Mouse (Mus musculus) bone marrow macrophage, adult 2 months (primary cell): ENCODE data around the gene Tjp2. TPM values are rescaled to one million over a fixed set of nuclear protein-coding genes. Genes with fewer than 3 reads are reported as not detected.

Experiments used
- H3K27ac ChIP-seq: 2 replicates; pipeline ENCODE4 v1.5.1; 2012; ENCODE audit warnings: low read depth, low read length; ENCODE audit not compliant: insufficient read depth
- H3K4me1 ChIP-seq: 2 replicates; pipeline ENCODE4 v1.6.1; 2012; ENCODE audit warnings: low read length; ENCODE audit not compliant: control insufficient read depth, insufficient read depth
- H3K4me3 ChIP-seq: 2 replicates; pipeline ENCODE4 v1.5.1; 2012; ENCODE audit warnings: mild to moderate bottlenecking, low read length, moderate library complexity; ENCODE audit not compliant: insufficient read depth
- CTCF ChIP-seq: IDR thresholded peaks from 2 replicates; pipeline ENCODE4 v1.5.1; 2012; ENCODE audit warnings: low read depth, mild to moderate bottlenecking, low read length, moderate library complexity
- POLR2A ChIP-seq: IDR thresholded peaks from 2 replicates; pipeline ENCODE4 v1.6.1; 2012; ENCODE audit warnings: mild to moderate bottlenecking, low read depth, low read length, borderline replicate concordance
- polyA plus RNA-seq: library from polyadenylated mRNA; stranded (reverse); fragments of >200 nt; gene quantifications from 2 replicates; pipeline ENCODE4 v1.2.4, GENCODE M21; 2012; ENCODE audit not compliant: missing spikeins, insufficient read depth, insufficient read length

Gene Tjp2
- polyA plus RNA-seq, 1 experiment = 6.5 TPM

DNA sequence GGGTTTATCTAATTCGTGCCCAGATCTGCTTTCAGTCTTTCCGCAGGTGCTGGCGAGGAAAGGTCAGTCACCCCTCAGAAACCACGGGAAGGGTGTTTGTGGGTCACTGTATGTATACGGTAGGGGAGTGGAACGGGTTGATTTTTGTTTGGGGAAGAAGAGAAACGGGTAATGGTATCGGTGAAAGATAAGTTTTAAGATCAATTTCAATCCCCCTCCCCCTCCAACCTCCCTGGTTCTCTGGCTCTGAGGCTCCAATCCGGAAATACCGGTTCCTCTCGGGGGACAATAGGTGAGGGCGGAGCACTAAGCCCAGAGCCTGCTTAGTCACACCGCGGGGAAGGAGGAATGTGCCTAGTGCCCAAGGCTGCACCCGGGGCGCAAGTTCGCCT lies 471 bp upstream of the Tjp2 start:
- no peak overlapping the region for H3K27ac ChIP-seq
- TF ChIP-seq CTCF = no peak

DNA sequence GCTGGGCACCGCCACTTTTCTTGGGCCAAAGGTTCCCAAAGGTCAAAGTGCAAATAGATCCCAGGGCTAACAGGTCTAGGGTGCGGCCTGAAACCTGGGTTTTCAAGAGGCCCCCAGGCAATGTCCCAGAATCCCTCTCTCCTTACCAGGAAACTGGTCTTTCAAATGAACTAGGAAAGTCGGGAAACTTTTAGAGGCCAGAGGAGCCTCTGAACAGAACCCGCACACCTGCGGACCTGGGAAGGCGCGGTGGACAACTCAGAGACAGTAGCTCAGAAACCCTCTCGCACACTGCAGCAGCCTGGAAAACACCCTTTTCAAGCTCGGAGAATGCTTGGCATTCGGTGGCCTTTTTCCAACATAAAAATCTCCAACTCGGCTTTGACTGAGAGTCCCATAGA lies 979 bp downstream of the Tjp2 start:
- TF ChIP-seq POLR2A = no peak
- no peak for TF ChIP-seq CTCF
- H3K4me3 ChIP-seq = no peak overlapping the region
- no peak overlapping the region for H3K27ac ChIP-seq
- H3K4me1 ChIP-seq = no peaks in the 10 kb centered on the region

More for the DNA sequence above, 471 bp upstream of the Tjp2 start:
- Histone ChIP-seq H3K4me1 (no peaks in the 10 kb centered on the region), H3K4me3 (peak overlapping the region; percentile 57)

DNA sequence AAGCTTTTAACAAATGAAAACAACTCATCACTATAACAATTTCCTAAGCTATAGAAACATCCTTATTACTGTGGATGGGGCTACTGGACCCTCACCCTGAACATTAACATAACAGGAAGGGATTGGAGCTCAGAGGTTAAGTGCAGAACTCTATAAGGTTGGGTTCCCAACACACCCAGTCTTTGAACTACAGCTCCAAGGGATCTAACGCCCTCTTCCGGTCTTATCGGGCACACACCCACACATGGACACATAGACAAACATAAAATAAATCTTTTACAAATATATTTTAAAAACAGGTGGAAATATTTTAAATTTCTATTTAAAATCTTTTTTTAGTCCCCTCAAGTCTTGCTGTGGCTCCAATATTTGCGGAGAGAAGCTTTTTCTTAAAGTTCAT lies 3.4 kb downstream of the Tjp2 start:
- Histone ChIP-seq H3K4me1 (no peaks in the 10 kb centered on the region), H3K4me3 (no peak overlapping the region), H3K27ac (no peak overlapping the region)
- TF ChIP-seq POLR2A (no peak), CTCF (no peak)

DNA sequence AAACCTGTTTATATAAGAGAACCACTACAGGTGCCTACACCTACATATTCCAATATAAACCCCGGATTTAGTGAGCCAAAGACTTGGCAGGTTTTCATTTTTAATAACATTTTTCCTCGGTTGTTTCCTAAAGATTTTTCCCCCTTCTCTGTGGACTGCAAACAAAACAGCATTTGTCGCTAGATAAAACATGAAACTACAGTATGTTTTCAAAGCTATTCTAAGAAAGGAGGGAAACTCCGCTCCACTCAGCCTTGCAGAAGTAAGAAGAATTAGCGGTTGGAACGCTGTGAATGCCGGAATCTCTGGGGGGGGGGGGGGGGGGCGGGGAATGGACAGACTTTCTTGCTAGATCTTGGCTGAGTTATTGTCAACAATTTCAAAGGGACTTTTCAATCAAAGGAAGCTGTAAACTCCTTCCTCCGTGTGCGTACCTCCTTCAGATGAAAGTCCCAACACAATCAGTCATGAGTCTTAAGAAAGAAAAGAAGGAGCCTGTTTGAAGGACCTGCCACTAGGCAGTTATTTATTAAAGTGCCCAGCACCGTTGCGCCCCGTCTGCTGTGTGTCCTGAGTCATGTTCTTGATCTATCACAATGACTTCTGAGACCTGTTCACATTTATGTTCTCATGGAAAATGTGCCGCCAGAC lies 3.9 kb downstream of the Tjp2 start:
- TF ChIP-seq CTCF = no peak
- no peak for TF ChIP-seq POLR2A
- H3K27ac ChIP-seq = no peak overlapping the region
- no peak overlapping the region for H3K4me3 ChIP-seq
- no peaks in the 10 kb centered on the region for H3K4me1 ChIP-seq

DNA sequence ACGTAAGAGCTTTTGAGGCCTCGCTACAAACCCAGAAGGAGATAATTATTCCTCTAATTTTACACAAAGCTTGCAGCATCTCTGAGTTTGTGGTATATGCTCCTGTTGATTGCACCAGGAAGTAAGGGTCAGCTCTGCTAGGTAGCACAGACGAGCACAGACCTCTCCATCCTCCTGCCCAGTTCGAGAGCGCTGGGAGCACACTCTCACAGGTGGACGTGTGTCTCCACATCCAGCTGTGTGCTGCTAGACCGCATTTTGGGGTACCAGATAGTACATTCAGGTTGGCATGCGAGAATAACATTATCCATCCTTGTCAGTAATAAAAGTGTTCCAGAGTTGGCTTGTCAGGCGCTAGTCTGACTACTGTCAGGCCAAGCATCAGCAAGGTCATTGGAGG lies 5.8 kb downstream of the Tjp2 start:
- Histone ChIP-seq H3K4me3 (no peak overlapping the region), H3K4me1 (no peaks in the 10 kb centered on the region)
- TF ChIP-seq POLR2A = no peak
- no peak for TF ChIP-seq CTCF

DNA sequence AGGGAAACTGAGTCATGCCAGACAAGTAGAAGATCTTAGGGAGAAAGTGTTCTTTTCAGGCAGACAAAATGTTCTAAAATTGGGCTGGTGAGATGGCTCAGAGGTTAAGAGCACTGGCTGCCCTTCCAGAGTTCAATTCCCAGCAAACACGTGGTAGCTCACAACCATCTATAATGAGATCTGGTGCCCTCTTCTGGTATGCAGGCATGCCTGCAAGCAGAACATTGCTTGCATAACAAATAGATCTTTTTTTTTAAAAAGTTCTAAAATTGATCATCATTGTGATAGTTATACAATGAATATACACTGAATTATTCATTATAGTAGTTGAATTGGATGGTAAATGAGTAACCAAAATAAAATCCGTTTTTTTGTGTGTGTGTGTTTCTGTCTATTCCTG lies 6.5 kb downstream of the Tjp2 start:
- no peaks in the 10 kb centered on the region for H3K4me1 ChIP-seq
- no peak overlapping the region for H3K4me3 ChIP-seq
- no peak overlapping the region for H3K27ac ChIP-seq
- TF ChIP-seq CTCF (no peak), POLR2A (no peak)

More for the DNA sequence above, 5.8 kb downstream of the Tjp2 start:
- no peak overlapping the region for H3K27ac ChIP-seq

DNA sequence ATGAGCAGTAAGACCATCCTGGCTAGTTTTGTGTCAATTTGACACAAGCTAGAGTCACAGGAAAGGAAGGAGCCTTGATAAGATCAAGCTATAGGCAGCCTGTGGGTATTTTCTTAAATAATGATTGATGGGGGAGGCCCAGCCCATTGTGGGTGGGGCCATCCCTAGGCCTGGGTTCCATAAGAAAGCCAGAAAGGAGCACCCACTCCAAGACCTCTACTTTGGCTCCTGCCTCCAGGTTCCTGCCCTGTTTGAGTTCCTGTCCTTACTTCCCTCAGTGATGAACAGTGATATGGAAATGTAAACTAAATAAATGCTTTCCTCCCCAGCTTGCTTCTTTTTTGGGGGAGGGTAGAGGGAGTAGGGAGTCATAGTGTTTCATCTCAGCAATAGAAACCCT lies 7.0 kb downstream of the Tjp2 start:
- H3K4me3 ChIP-seq = no peak overlapping the region
- TF ChIP-seq CTCF (no peak), POLR2A (no peak)
- H3K4me1 ChIP-seq = no peaks in the 10 kb centered on the region
- no peak overlapping the region for H3K27ac ChIP-seq

DNA sequence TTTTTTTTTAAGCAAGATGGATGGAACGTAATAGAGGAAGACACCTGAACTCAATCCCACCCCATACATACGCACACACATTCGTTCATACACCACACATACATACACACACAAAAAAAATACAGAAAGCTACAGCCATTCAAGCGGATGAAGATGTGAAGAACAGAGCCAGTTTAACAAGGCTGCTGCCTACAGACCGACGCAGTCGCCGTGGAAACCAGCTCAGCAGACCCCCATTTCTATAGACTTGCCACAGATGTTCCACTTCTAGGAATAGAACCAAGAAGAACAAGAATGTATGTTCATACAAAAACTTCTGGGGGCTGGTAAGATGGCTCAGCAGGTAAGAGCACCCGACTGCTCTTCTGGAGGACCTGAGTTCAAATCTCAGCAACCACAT lies 8.1 kb downstream of the Tjp2 start:
- no peak overlapping the region for H3K4me3 ChIP-seq
- H3K4me1 ChIP-seq = no peaks in the 10 kb centered on the region
- no peak overlapping the region for H3K27ac ChIP-seq
- TF ChIP-seq CTCF (no peak), POLR2A (no peak)

DNA sequence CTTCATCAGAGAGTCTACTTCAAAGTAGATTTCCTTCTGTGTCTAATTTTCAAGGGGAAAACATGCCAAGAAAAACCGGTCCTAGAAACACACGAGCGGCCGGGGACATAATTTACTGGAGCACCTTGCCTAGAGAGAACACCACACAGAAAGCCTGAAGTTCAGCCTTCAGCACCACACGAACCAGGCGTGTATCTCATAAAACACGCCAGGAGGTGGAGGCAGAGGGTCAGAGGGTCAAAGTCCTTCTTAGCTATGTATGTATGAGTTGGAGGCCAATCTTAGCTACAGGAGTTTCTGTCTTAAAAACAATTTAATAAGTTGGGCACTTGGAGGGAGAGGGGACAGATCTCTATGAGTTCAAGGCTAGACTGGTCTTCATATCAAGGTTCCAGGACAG lies 9.9 kb downstream of the Tjp2 start:
- H3K4me1 ChIP-seq = no peaks in the 10 kb centered on the region
- no peak for TF ChIP-seq CTCF
- no peak for TF ChIP-seq POLR2A
- H3K4me3 ChIP-seq = no peak overlapping the region
- no peak overlapping the region for H3K27ac ChIP-seq

DNA sequence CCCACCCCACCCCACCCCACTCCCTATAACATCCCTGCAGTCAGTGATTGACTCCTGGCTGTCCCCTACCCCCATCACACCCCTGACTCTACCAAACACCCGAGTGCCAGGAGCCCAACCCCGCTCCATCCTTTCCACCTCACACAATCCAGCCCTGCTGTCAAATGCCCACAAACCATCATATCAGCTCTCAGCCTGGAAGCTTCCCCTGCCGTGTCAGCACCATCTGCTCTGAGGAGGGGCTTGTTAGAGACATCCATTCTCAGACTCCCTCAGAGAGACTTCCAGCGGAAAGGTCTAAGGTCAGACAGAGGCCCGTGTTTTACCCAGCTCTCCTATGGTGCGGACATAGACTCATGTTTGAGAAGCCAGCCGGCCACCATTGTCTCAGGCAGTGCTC lies 11.5 kb downstream of the Tjp2 start:
- Histone ChIP-seq H3K27ac (no peak overlapping the region), H3K4me3 (no peak overlapping the region), H3K4me1 (no peaks in the 10 kb centered on the region)
- no peak for TF ChIP-seq CTCF
- no peak for TF ChIP-seq POLR2A
